Mouse (Mus musculus) hindbrain, embryonic 11.5 days (tissue): ENCODE results near the gene Rassf8. TPM values are rescaled to one million over a fixed set of nuclear protein-coding genes. Genes with fewer than 3 reads are reported as not detected.

Source experiments
- ATAC-seq: fragments of 200-750 bp; cut with Nextera tagmentation; 2 replicates; pipeline ENCODE4 v1.8.0; 2017; ENCODE audit warnings: mild to moderate bottlenecking, moderate TSS enrichment, moderate library complexity; ENCODE audit not compliant: low FRiP score
- DNase-seq: peaks from one replicate; pipeline ENCODE4 v3.0.0-alpha.2; 2015; ENCODE audit warnings: low spot score
- H3K27ac ChIP-seq: fragments of 300-500 bp; sonication (generic); 2 replicates; pipeline ENCODE4 v1.5.1; 2014; ENCODE audit warnings: mild to moderate bottlenecking, low read depth, low read length
- H3K27me3 ChIP-seq: fragments of 300-500 bp; sonication (generic); 2 replicates; pipeline ENCODE4 v1.6.1; 2014; ENCODE audit warnings: mild to moderate bottlenecking, low read length, moderate library complexity, mixed read lengths; ENCODE audit not compliant: control insufficient read depth, insufficient read depth
- H3K36me3 ChIP-seq: fragments of 300-500 bp; sonication (generic); 2 replicates; pipeline ENCODE4 v1.6.1; 2014; ENCODE audit warnings: mild to moderate bottlenecking, low read length, moderate library complexity, mixed read lengths; ENCODE audit not compliant: control insufficient read depth, insufficient read depth
- H3K4me1 ChIP-seq: fragments of 300-500 bp; sonication (generic); replicated peaks from 2 replicates; pipeline ENCODE4 v1.6.1; 2014; ENCODE audit warnings: low read length, mixed read lengths; ENCODE audit not compliant: control insufficient read depth, insufficient read depth
- H3K4me2 ChIP-seq: fragments of 300-500 bp; sonication (generic); replicated peaks from 2 replicates; pipeline ENCODE4 v1.6.1; 2014; ENCODE audit warnings: mild to moderate bottlenecking, low read depth, low read length
- H3K4me3 ChIP-seq: fragments of 300-500 bp; sonication (generic); 2 replicates; pipeline ENCODE4 v1.5.1; 2014; ENCODE audit warnings: low read depth, low read length
- H3K9ac ChIP-seq: fragments of 300-500 bp; sonication (generic); 2 replicates; pipeline ENCODE4 v1.6.1; 2014; ENCODE audit warnings: low read depth, low read length
- H3K9me3 ChIP-seq: fragments of 300-500 bp; sonication (generic); 2 replicates; pipeline ENCODE4 v1.6.1; 2016; ENCODE audit warnings: low read length; ENCODE audit not compliant: control insufficient read depth
- WGBS: fragments of 180-500 bp; shearing (Covaris S2); extraction: QIAGEN DNeasy Blood & Tissue Kit; methylation state at CpG from one replicate; pipeline ENCODE4 v1.1.7; 2014; 5-methylcytosine and 5-hydroxymethylcytosine counted together
- polyA plus RNA-seq: library from polyadenylated mRNA; unstranded; fragments of >200 nt; fragmentation: Nextera tagmentation; extraction: Ambion mirVana; gene quantifications from 2 replicates; pipeline ENCODE4 v1.2.1, GENCODE M21; 2014

Rassf8 gene
- polyA plus RNA-seq, 1 experiment from 2014 or later: 7.0 TPM

DNA sequence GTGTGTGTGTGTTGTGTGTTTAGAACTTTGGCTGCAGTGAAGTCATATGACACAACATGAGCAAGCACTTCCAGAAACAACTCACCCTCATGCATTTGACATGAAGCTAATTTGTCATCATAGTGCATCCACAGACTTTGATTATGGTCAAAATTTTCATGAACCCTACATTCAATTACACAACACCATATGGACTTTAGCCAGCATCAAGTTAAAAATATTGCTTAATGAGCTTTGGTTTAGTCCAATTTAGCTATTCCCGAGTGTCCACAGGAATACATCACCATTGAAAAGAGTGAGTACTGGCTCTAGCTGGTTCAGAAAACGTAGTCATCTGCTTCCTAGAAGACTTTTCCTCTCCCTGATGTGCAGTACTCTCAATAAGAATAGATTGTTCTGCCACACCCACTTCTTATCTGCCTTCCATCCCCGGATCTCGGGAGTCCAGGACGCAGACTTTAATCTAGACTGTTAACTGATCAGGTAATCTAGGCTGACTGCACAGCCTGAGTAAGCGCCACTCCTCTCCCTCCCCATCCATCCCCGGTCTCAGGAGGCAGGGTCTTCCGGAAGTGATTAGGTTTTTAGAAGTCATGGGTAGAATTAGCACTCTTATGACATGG, 33.7 kb downstream of the Rassf8 start:
- Histone ChIP-seq H3K27ac (no peak overlapping the region), H3K36me3 (no peaks in the 10 kb centered on the region), H3K4me3 (no peak overlapping the region), H3K27me3 (no peaks in the 10 kb centered on the region), H3K9me3 (no peaks in the 10 kb centered on the region), H3K4me2 (no peak overlapping the region), H3K9ac (no peak overlapping the region), H3K4me1 (no peaks in the 10 kb centered on the region)
- 76% methylated on average over 8 of the region's 8 CpGs for whole genome bisulfite sequencing
- DNase-seq (no peak), ATAC-seq (no peak)

GRCm38 (mm10) chr6:145781256-145781655, 34.7 kb downstream of the Rassf8 start:
- Histone ChIP-seq H3K4me3 (no peak overlapping the region), H3K27me3 (no peaks in the 10 kb centered on the region), H3K9ac (no peak overlapping the region), H3K4me2 (no peak overlapping the region), H3K4me1 (no peaks in the 10 kb centered on the region), H3K27ac (no peak overlapping the region), H3K9me3 (no peaks in the 10 kb centered on the region), H3K36me3 (no peaks in the 10 kb centered on the region)
- DNase-seq (no peak), ATAC-seq (no peak)
- WGBS: 94% methylated on average over 9 of the region's 9 CpGs

DNA sequence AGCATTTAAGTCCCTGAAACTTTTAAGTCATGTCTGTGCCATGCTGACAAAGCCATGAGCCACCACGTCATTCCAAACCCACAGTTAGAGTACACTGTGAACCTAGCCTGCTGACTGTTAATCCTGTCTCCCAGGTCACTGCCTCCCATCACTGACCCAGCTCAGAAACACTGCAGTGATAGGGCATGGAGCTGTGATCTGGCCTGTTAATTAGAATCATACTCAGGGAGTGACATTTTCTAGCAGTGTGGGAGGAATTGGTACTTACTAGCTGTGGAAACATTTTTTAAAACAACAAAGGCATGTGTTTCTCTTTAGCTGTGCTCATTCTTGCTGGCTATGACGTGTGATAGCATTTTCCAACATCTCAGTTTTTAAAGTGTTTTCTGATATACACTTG, 35.4 kb downstream of the Rassf8 start:
- H3K9ac ChIP-seq: no peak overlapping the region
- no peaks in the 10 kb centered on the region for H3K27me3 ChIP-seq
- H3K4me3 ChIP-seq: no peak overlapping the region
- WGBS: 70% methylated on average over 2 of the region's 2 CpGs
- DNase-seq (no peak), ATAC-seq (no peak)
- H3K4me1 ChIP-seq: no peaks in the 10 kb centered on the region
- no peaks in the 10 kb centered on the region for H3K36me3 ChIP-seq
- no peaks in the 10 kb centered on the region for H3K9me3 ChIP-seq
- H3K4me2 ChIP-seq: no peak overlapping the region
- no peak overlapping the region for H3K27ac ChIP-seq

DNA sequence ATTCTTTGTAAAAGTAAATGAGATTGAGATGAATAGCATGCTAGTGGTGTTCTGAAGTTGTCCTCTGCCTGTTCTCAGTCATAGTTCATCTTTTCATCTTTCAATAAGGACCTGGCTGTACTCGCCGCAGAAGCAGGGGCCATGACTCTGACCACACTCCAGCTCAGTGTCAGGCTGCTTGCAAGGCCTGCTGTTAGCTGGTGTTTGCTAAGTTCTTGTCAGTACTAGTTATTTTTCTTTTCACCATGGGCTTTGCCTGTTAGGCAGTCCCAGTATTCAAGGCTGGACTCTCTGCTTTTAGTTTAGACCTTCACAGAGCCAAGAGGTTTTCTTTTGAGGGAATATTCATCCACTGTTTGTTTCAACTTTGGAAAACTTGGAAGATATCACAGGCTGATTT, 40.8 kb downstream of the Rassf8 start:
- DNase-seq (no peak), ATAC-seq (no peak)
- no peaks in the 10 kb centered on the region for H3K9me3 ChIP-seq
- H3K9ac ChIP-seq: no peak overlapping the region
- H3K36me3 ChIP-seq: no peaks in the 10 kb centered on the region
- no peaks in the 10 kb centered on the region for H3K27me3 ChIP-seq
- no peak overlapping the region for H3K27ac ChIP-seq
- no peak overlapping the region for H3K4me3 ChIP-seq
- no peaks in the 10 kb centered on the region for H3K4me1 ChIP-seq
- H3K4me2 ChIP-seq: no peak overlapping the region
- 88% methylated on average over 2 of the region's 2 CpGs for WGBS

- WGBS: 97% methylated on average over 4 of the region's 4 CpGs
- no peak for ATAC-seq
- no peak overlapping the region for H3K4me3 ChIP-seq
- no peaks in the 10 kb centered on the region for H3K9me3 ChIP-seq
- no peak overlapping the region for H3K9ac ChIP-seq
- H3K36me3 ChIP-seq: no peaks in the 10 kb centered on the region
- no peak overlapping the region for H3K4me2 ChIP-seq
- DNase-seq: no peak
- H3K27me3 ChIP-seq: no peaks in the 10 kb centered on the region
- no peaks in the 10 kb centered on the region for H3K4me1 ChIP-seq
- no peak overlapping the region for H3K27ac ChIP-seq
Measured at GRCm38 (mm10) chr6:145789738-145790137, 43.2 kb downstream of the Rassf8 start.

DNA sequence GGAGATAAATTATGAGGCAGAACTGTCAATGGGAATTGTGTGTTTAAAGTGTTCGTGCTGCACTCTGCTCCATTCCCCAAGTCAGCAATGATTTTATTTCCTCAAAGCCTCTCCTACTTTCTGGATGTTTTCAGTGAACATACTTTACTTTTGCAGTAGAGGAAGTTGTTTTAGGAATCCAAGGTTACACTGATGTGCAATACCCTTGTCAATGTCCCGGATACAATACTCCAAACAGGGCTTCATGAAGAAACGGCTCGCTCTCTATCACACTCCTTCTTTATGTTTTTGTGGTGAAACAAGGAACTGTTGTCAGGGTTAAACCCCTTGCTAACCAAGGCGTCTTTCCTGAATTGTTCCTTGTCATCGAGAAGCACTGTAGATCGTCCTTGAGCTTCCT, 45.8 kb downstream of the Rassf8 start:
- Histone ChIP-seq H3K9ac (no peak overlapping the region), H3K4me2 (no peak overlapping the region), H3K4me3 (no peak overlapping the region), H3K27ac (no peak overlapping the region), H3K27me3 (no peaks in the 10 kb centered on the region), H3K4me1 (no peaks in the 10 kb centered on the region), H3K36me3 (no peaks in the 10 kb centered on the region), H3K9me3 (no peaks in the 10 kb centered on the region)
- no peak for ATAC-seq
- no peak for DNase-seq
- 86% methylated on average over 7 of the region's 7 CpGs for WGBS

DNA sequence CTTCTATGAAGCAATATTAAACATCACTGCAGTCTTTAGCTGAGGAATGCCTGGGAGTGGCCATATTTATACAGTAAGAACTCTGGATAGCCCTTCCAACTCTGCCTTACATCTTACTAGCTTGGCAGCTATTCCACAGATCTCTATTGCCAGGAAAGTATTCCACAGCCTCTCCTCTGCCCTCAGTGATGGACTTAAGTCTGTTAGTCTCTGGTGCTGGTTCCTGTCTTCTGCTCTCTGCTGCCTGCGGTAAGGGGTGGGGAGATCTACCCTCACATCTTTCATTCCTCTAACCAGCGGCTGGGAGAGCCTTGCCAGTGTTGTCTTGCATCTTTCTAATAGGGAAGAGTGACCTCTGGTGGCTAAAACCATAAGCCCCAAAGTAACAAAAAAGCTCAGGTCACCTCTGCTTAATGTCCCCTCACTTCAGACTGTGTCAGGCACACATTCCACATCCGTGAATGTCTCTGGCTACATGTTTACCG, 46.6 kb downstream of the Rassf8 start:
- H3K27ac ChIP-seq: no peak overlapping the region
- ATAC-seq: no peak
- no peak overlapping the region for H3K4me2 ChIP-seq
- no peak overlapping the region for H3K4me3 ChIP-seq
- no peaks in the 10 kb centered on the region for H3K36me3 ChIP-seq
- no peaks in the 10 kb centered on the region for H3K9me3 ChIP-seq
- WGBS: 27% methylated on average over 4 of the region's 4 CpGs
- no peaks in the 10 kb centered on the region for H3K4me1 ChIP-seq
- H3K27me3 ChIP-seq: no peaks in the 10 kb centered on the region
- DNase-seq: peak; percentile 77
- H3K9ac ChIP-seq: no peak overlapping the region

- 59% methylated on average over 4 of the region's 4 CpGs for WGBS
- DNase-seq (peak; percentile 47), ATAC-seq (no peak)
- Histone ChIP-seq H3K4me3 (no peak overlapping the region), H3K27me3 (no peaks in the 10 kb centered on the region), H3K4me1 (no peaks in the 10 kb centered on the region), H3K4me2 (no peak overlapping the region), H3K9me3 (no peaks in the 10 kb centered on the region), H3K9ac (no peak overlapping the region), H3K36me3 (no peaks in the 10 kb centered on the region), H3K27ac (no peak overlapping the region)
Measured at GRCm38 (mm10) chr6:145794671-145795070, 48.1 kb downstream of the Rassf8 start.

DNA sequence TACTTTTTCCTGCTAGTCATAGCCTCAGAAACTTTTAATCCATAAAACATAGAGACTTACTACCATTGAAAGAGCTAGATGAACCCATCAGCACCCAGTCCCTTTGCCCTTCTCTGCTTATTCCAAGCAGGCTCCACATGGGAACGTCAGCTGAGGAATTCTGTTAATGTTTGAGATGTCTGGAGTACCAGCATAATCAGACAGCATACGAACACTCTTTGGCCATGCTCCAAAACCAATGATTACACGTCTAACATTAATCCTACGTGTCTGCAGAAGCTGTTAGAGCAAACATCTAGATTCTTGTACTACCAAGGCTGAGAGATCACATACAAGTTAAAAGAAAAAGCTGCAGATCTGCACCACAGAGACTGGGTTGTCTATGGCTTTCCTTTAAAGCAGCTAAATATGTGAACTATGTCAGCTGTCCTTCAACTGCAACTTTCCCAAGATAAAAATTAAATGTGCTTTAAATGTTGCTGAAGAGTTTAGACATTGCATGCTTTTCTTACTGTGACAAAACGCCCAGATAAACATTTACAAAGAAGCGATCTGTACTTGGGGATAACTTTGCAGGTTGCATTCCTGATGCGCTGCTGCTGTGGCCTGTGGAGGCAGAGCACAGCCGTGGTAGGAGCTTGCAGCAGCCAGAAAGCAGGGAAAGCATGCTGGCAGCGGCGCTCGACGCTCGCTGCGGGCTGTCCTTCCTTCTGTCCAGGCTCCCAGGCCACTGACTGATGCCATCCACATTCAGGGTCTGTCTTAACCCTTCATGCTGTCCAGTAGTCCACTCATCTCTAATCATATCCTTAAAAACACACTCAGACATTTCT, 49.9 kb downstream of the Rassf8 start:
- Histone ChIP-seq H3K36me3 (no peaks in the 10 kb centered on the region), H3K9me3 (no peaks in the 10 kb centered on the region), H3K27ac (no peak overlapping the region), H3K27me3 (no peaks in the 10 kb centered on the region), H3K4me1 (no peaks in the 10 kb centered on the region), H3K4me2 (no peak overlapping the region), H3K9ac (no peak overlapping the region), H3K4me3 (no peak overlapping the region)
- DNase-seq (no peak), ATAC-seq (no peak)
- 61% methylated on average over 14 of the region's 14 CpGs for WGBS
